Mouse (Mus musculus) spleen, postnatal 14 days (tissue): Measurements from ENCODE around the gene Gm45844.
"Not testable (repeated sequence)": the region's sequence is repeated elsewhere in the genome, so short reads cannot be mapped to it uniquely, and the experiment has no call there.

Experiments used
- DNase-seq, 2 experiments: peaks; one replicate each; pipeline ENCODE4 v3.0.0; 2021 to 2022; ENCODE audit warnings: low spot score in 2 of 2

The Gm45844 gene

GRCm38 (mm10) chr7:7277966-7278567 is at the start of gene Gm45844:
Gene Gm45844, minus strand, starts transcription at chr7:7278289.
- peak; percentile 70 to 75 for DNase-seq

GRCm38 (mm10) chr7:7295595-7295994 is 17.5 kb upstream of the Gm45844 start:
- DNase-seq, result peak in 1 of 2 experiments; percentile 33

GRCm38 (mm10) chr7:7281383-7281782 is 3.3 kb upstream of the Gm45844 start:
- DNase-seq, result no peak

- DNase-seq, result not testable (repeated sequence)
Observed at GRCm38 (mm10) chr7:7277556-7277955, 533 bp downstream of the Gm45844 start.

- not testable (repeated sequence) for DNase-seq
Observed at GRCm38 (mm10) chr7:7247228-7247627, 30.9 kb downstream of the Gm45844 start, which contains the start of gene Vmn2r29. Gene Vmn2r29, minus strand, starts transcription at chr7:7247328.

GRCm38 (mm10) chr7:7209313-7210151 is 68.6 kb downstream of the Gm45844 start, which contains the start of gene Zfp772:
Gene Zfp772, minus strand, starts transcription at chr7:7209998.
- not testable (repeated sequence) for DNase-seq

- peak; percentile 26 to 30 for DNase-seq
Observed at GRCm38 (mm10) chr7:7188191-7188942, 89.7 kb downstream of the Gm45844 start.

GRCm38 (mm10) chr7:7187417-7188190 is 90.5 kb downstream of the Gm45844 start:
- DNase-seq, result no peak

- DNase-seq, result no peak
Observed at GRCm38 (mm10) chr7:7185897-7186296, 92.2 kb downstream of the Gm45844 start.

GRCm38 (mm10) chr7:7171227-7172147 is 106.6 kb downstream of the Gm45844 start, which contains the start of gene Zfp418:
Gene Zfp418, plus strand, starts transcription at chr7:7171330.
- peak in 1 of 2 experiments; percentile 10 for DNase-seq
